Mouse (Mus musculus) testis, postnatal 14 days (tissue): Measurements from ENCODE around the gene Tnk2.

Source experiments
- DNase-seq: peaks from one replicate; pipeline ENCODE4 v3.0.0; 2021; ENCODE audit warnings: low spot score

The Tnk2 gene

GRCm38 (mm10) chr16:32660095-32660494 lies 16.4 kb downstream of the Tnk2 start:
- no peak for DNase-seq

- peak; percentile 62 for DNase-seq
Measured at GRCm38 (mm10) chr16:32660557-32661321, 17.1 kb downstream of the Tnk2 start.

GRCm38 (mm10) chr16:32661493-32661921 lies 17.8 kb downstream of the Tnk2 start:
- DNase-seq, result no peak

- DNase-seq, result no peak
Measured at GRCm38 (mm10) chr16:32662372-32662771, 18.7 kb downstream of the Tnk2 start.

- DNase-seq, result no peak
Measured at GRCm38 (mm10) chr16:32663231-32663858, 19.7 kb downstream of the Tnk2 start.

- no peak for DNase-seq
Measured at GRCm38 (mm10) chr16:32664211-32664610, 20.5 kb downstream of the Tnk2 start.

- no peak for DNase-seq
Measured at GRCm38 (mm10) chr16:32665851-32666665, 22.4 kb downstream of the Tnk2 start.

GRCm38 (mm10) chr16:32666671-32667551 lies 23.2 kb downstream of the Tnk2 start:
- no peak for DNase-seq

GRCm38 (mm10) chr16:32667552-32667872 lies 23.8 kb downstream of the Tnk2 start:
- DNase-seq, result no peak

- no peak for DNase-seq
Measured at GRCm38 (mm10) chr16:32668030-32668429, 24.4 kb downstream of the Tnk2 start.

GRCm38 (mm10) chr16:32668472-32668871 lies 24.8 kb downstream of the Tnk2 start:
- DNase-seq, result no peak

GRCm38 (mm10) chr16:32669243-32669642 lies 25.6 kb downstream of the Tnk2 start:
- no peak for DNase-seq

GRCm38 (mm10) chr16:32670354-32671124 lies 26.9 kb downstream of the Tnk2 start:
- no peak for DNase-seq

GRCm38 (mm10) chr16:32671206-32671887 lies 27.7 kb downstream of the Tnk2 start:
- DNase-seq, result no peak

- no peak for DNase-seq
Measured at GRCm38 (mm10) chr16:32672250-32672649, 28.6 kb downstream of the Tnk2 start.

GRCm38 (mm10) chr16:32672861-32673560 lies 29.3 kb downstream of the Tnk2 start:
- no peak for DNase-seq

- no peak for DNase-seq
Measured at GRCm38 (mm10) chr16:32674121-32674740, 30.6 kb downstream of the Tnk2 start.

- DNase-seq, result no peak
Measured at GRCm38 (mm10) chr16:32677040-32677700, 33.5 kb downstream of the Tnk2 start.

- no peak for DNase-seq
Measured at GRCm38 (mm10) chr16:32677903-32678302, 34.2 kb downstream of the Tnk2 start.
